Mouse (Mus musculus) liver, adult (tissue): ENCODE measurements around the gene Large1.

Experiments used
- GATA4 ChIP-seq: IDR thresholded peaks from 2 replicates; pipeline ENCODE4 v1.6.1; 2014; ENCODE audit warnings: mild to moderate bottlenecking, low read length; ENCODE audit not compliant: insufficient replicate concordance

Large1 gene

GRCm38 (mm10) chr8:72993831-72994230, 359.5 kb downstream of the Large1 start:
- no peak for TF ChIP-seq GATA4

- TF ChIP-seq GATA4 = no peak
Observed at GRCm38 (mm10) chr8:72990425-72990824, 362.9 kb downstream of the Large1 start.

GRCm38 (mm10) chr8:72982832-72983231, 370.5 kb downstream of the Large1 start:
- TF ChIP-seq GATA4 = no peak

- no peak for TF ChIP-seq GATA4
Observed at GRCm38 (mm10) chr8:72955074-72955473, 398.3 kb downstream of the Large1 start.

GRCm38 (mm10) chr8:72919182-72919902, 434.0 kb downstream of the Large1 start:
- no peak for TF ChIP-seq GATA4

- no peak for TF ChIP-seq GATA4
Observed at GRCm38 (mm10) chr8:72905491-72905890, 447.8 kb downstream of the Large1 start.

- TF ChIP-seq GATA4 = no peak
Observed at GRCm38 (mm10) chr8:72901591-72901990, 451.7 kb downstream of the Large1 start.

GRCm38 (mm10) chr8:72899321-72899720, 454.0 kb downstream of the Large1 start:
- TF ChIP-seq GATA4 = no peak

GRCm38 (mm10) chr8:72883033-72883432, 470.3 kb downstream of the Large1 start:
- TF ChIP-seq GATA4 = no peak

GRCm38 (mm10) chr8:72873411-72873810, 479.9 kb downstream of the Large1 start:
- no peak for TF ChIP-seq GATA4

- TF ChIP-seq GATA4 = no peak
Observed at GRCm38 (mm10) chr8:72846881-72847280, 506.5 kb downstream of the Large1 start.

- TF ChIP-seq GATA4 = no peak
Observed at GRCm38 (mm10) chr8:72835863-72836262, 517.5 kb downstream of the Large1 start.

GRCm38 (mm10) chr8:72833112-72833511, 520.2 kb downstream of the Large1 start:
- TF ChIP-seq GATA4 = no peak

- no peak for TF ChIP-seq GATA4
Observed at GRCm38 (mm10) chr8:72832371-72832770, 521.0 kb downstream of the Large1 start.

- TF ChIP-seq GATA4 = no peak
Observed at GRCm38 (mm10) chr8:72817655-72818349, 535.5 kb downstream of the Large1 start.

GRCm38 (mm10) chr8:72816679-72817078, 536.7 kb downstream of the Large1 start:
- TF ChIP-seq GATA4 = no peak
